Mouse (Mus musculus): ENCODE data around the gene Nhp2. TPM values are rescaled to one million over a fixed set of nuclear protein-coding genes. Genes with fewer than 3 reads are reported as not detected.
"Not testable (repeated sequence)": the region's sequence is repeated elsewhere in the genome, so short reads cannot be mapped to it uniquely, and the experiment has no call there.

Nhp2 gene
- polyA plus RNA-seq, 1 experiment from 2014 or later: 349 TPM

- 89% methylated on average over 4 of the region's 4 CpGs for WGBS
- no peak for DNase-seq (ENCODE audit: low spot score)
These were observed 33.4 kb downstream of the Nhp2 start for GRCm38 (mm10) chr11:51652889-51653418.

GRCm38 (mm10) chr11:51653736-51654135, 34.2 kb downstream of the Nhp2 start:
- DNase-seq (ENCODE audit: low spot score) (no peak), ATAC-seq (replicated peaks; ENCODE audit: low FRiP score) (no peak)
- 75% methylated on average over 6 of the region's 6 CpGs for WGBS
- Histone ChIP-seq H3K4me2 (no peak overlapping the region), H3K9me3 (ENCODE audit: control insufficient read depth, low read length) (no peaks in the 10 kb centered on the region), H3K4me3 (ENCODE audit: low read depth, low read length) (no peak overlapping the region), H3K4me1 (replicated peaks; ENCODE audit: control insufficient read depth, insufficient read depth, low read length) (peaks cover 7% of the 10 kb centered on the region), H3K36me3 (ENCODE audit: control insufficient read depth, insufficient read depth, low read length) (no peaks in the 10 kb centered on the region), H3K27ac (ENCODE audit: low read depth, low read length) (no peak overlapping the region), H3K9ac (ENCODE audit: low read depth, low read length) (no peak overlapping the region), H3K27me3 (replicated peaks; ENCODE audit: control insufficient read depth, insufficient read depth, low read length) (peaks cover 16% of the 10 kb centered on the region)

More at GRCm38 (mm10) chr11:51652889-51653418, 33.4 kb downstream of the Nhp2 start:
- H3K9me3 ChIP-seq (ENCODE audit: control insufficient read depth, low read length): no peaks in the 10 kb centered on the region
- H3K4me3 ChIP-seq (ENCODE audit: low read depth, low read length): no peak overlapping the region
- no peak for ATAC-seq (replicated peaks; ENCODE audit: low FRiP score)
- H3K4me2 ChIP-seq: no peak overlapping the region
- no peaks in the 10 kb centered on the region for H3K36me3 ChIP-seq (ENCODE audit: control insufficient read depth, insufficient read depth, low read length)
- H3K9ac ChIP-seq (ENCODE audit: low read depth, low read length): no peak overlapping the region
- H3K27me3 ChIP-seq (replicated peaks; ENCODE audit: control insufficient read depth, insufficient read depth, low read length): peaks cover 16% of the 10 kb centered on the region
- peaks cover 7% of the 10 kb centered on the region for H3K4me1 ChIP-seq (replicated peaks; ENCODE audit: control insufficient read depth, insufficient read depth, low read length)
- H3K27ac ChIP-seq (ENCODE audit: low read depth, low read length): no peak overlapping the region

- 88% methylated on average over 3 of the region's 3 CpGs for WGBS
These were observed 35.4 kb downstream of the Nhp2 start for GRCm38 (mm10) chr11:51654891-51655290.

DNA sequence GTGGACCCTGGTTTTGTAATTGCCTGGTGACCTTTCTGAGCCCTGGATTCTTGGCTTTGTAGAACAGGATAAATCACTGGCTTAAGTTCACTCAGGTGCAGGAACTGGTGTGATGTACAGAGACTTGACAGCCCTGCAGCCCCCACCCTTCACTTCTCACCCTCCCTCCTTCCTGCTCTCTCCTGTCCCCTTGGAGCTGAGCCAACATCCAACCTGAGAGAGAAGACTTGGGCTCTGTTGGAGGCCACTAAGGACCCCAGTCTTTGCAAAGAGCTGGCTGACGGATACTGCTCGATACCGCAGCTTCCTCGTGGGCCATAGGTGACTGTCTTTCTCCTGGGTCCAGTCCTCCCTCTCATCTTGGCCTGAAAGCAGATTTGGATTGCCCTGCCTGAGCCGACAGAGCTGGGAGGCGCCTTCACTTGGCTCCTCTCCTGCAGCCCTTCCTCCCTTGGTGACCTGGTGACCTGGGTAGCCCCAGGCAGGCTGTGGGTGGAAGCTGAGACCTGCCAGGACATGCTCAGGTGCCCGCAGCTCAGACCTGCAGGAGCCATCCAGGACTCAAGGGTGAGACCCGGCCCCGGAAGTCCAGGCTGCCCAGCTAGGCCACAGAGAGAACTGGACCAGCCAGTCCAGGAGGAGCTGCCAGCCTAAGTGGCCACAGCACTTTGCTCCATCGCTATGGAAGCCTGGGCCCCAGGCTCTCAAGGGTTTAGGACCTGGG, 37.4 kb downstream of the Nhp2 start:
- Histone ChIP-seq H3K4me1 (replicated peaks; ENCODE audit: control insufficient read depth, insufficient read depth, low read length) (no peaks in the 10 kb centered on the region), H3K36me3 (ENCODE audit: control insufficient read depth, insufficient read depth, low read length) (no peaks in the 10 kb centered on the region), H3K4me2 (no peak overlapping the region), H3K4me3 (ENCODE audit: low read depth, low read length) (no peak overlapping the region), H3K9me3 (ENCODE audit: control insufficient read depth, low read length) (no peaks in the 10 kb centered on the region), H3K27me3 (replicated peaks; ENCODE audit: control insufficient read depth, insufficient read depth, low read length) (no peaks in the 10 kb centered on the region), H3K27ac (ENCODE audit: low read depth, low read length) (no peak overlapping the region), H3K9ac (ENCODE audit: low read depth, low read length) (no peak overlapping the region)
- WGBS: 78% methylated on average over 10 of the region's 10 CpGs
- ATAC-seq (replicated peaks; ENCODE audit: low FRiP score): no peak
- no peak for DNase-seq (ENCODE audit: low spot score)

More at GRCm38 (mm10) chr11:51654891-51655290, 35.4 kb downstream of the Nhp2 start:
- peaks cover 5% of the 10 kb centered on the region for H3K4me1 ChIP-seq (replicated peaks; ENCODE audit: control insufficient read depth, insufficient read depth, low read length)
- no peaks in the 10 kb centered on the region for H3K36me3 ChIP-seq (ENCODE audit: control insufficient read depth, insufficient read depth, low read length)
- H3K4me2 ChIP-seq: no peak overlapping the region
- H3K9me3 ChIP-seq (ENCODE audit: control insufficient read depth, low read length): no peaks in the 10 kb centered on the region
- no peak overlapping the region for H3K9ac ChIP-seq (ENCODE audit: low read depth, low read length)
- peaks cover 5% of the 10 kb centered on the region for H3K27me3 ChIP-seq (replicated peaks; ENCODE audit: control insufficient read depth, insufficient read depth, low read length)
- H3K4me3 ChIP-seq (ENCODE audit: low read depth, low read length): no peak overlapping the region
- no peak for DNase-seq (ENCODE audit: low spot score)
- no peak overlapping the region for H3K27ac ChIP-seq (ENCODE audit: low read depth, low read length)
- no peak for ATAC-seq (replicated peaks; ENCODE audit: low FRiP score)

DNA sequence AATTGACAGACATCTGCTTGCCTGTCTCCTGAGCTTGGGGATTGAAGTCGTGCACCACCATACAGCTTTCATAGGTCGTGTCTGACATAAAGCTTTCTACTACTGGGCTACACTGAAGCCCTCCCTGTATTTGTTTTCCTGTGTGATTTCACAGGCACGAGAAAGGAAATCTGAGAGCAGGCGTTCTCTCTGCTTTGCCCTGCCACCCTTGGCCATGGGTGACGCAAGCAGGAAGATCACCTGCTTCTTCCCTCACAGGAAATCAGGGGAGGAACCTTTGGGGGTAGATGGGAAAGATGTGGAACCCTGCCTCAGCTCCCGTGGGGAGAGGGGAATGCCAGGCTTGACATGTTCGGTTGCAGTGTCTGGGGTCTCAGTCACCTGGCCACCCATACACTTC, 38.8 kb downstream of the Nhp2 start:
- Histone ChIP-seq H3K4me3 (ENCODE audit: low read depth, low read length) (no peak overlapping the region), H3K9me3 (ENCODE audit: control insufficient read depth, low read length) (no peaks in the 10 kb centered on the region), H3K4me1 (replicated peaks; ENCODE audit: control insufficient read depth, insufficient read depth, low read length) (no peaks in the 10 kb centered on the region), H3K9ac (ENCODE audit: low read depth, low read length) (no peak overlapping the region), H3K4me2 (no peak overlapping the region), H3K27me3 (replicated peaks; ENCODE audit: control insufficient read depth, insufficient read depth, low read length) (no peaks in the 10 kb centered on the region), H3K36me3 (ENCODE audit: control insufficient read depth, insufficient read depth, low read length) (no peaks in the 10 kb centered on the region), H3K27ac (ENCODE audit: low read depth, low read length) (no peak overlapping the region)
- DNase-seq (ENCODE audit: low spot score) (no peak), ATAC-seq (replicated peaks; ENCODE audit: low FRiP score) (no peak)
- 59% methylated on average over 7 of the region's 7 CpGs for WGBS

GRCm38 (mm10) chr11:51658705-51659104, 39.2 kb downstream of the Nhp2 start:
- no peaks in the 10 kb centered on the region for H3K9me3 ChIP-seq (ENCODE audit: control insufficient read depth, low read length)
- H3K27ac ChIP-seq (ENCODE audit: low read depth, low read length): no peak overlapping the region
- H3K4me3 ChIP-seq (ENCODE audit: low read depth, low read length): no peak overlapping the region
- no peak overlapping the region for H3K9ac ChIP-seq (ENCODE audit: low read depth, low read length)
- no peaks in the 10 kb centered on the region for H3K4me1 ChIP-seq (replicated peaks; ENCODE audit: control insufficient read depth, insufficient read depth, low read length)
- no peak overlapping the region for H3K4me2 ChIP-seq
- no peaks in the 10 kb centered on the region for H3K27me3 ChIP-seq (replicated peaks; ENCODE audit: control insufficient read depth, insufficient read depth, low read length)
- H3K36me3 ChIP-seq (ENCODE audit: control insufficient read depth, insufficient read depth, low read length): no peaks in the 10 kb centered on the region
- 66% methylated on average over 6 of the region's 6 CpGs for WGBS
- no peak for ATAC-seq (replicated peaks; ENCODE audit: low FRiP score)
- no peak for DNase-seq (ENCODE audit: low spot score)

DNA sequence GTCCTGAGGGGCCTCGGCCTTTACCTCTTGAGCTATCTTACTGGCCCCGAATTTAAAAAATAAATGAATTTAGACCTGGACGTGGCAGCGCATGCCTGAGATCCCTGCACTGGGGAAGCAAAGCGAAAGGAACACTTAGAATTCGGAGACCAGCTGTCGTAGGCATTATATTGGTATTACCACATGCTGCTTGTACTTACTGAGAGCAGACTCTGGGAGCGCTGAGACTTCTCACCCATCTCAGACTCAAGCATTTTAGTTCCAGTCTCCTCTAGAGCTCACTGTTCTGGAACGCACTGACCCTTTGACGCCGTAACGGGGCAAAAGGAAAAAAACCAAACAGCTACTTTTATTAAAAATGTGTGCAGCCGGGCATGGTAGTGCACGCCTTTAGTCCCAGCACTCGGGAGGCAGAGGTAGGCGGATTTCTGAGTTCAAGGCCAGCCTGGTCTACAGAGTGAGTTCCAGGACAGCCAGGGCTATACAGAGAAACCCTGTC, 42.4 kb downstream of the Nhp2 start:
- Histone ChIP-seq H3K4me2 (no peak overlapping the region), H3K27me3 (replicated peaks; ENCODE audit: control insufficient read depth, insufficient read depth, low read length) (no peaks in the 10 kb centered on the region), H3K27ac (ENCODE audit: low read depth, low read length) (no peak overlapping the region), H3K4me3 (ENCODE audit: low read depth, low read length) (no peak overlapping the region), H3K9me3 (ENCODE audit: control insufficient read depth, low read length) (no peaks in the 10 kb centered on the region), H3K9ac (ENCODE audit: low read depth, low read length) (no peak overlapping the region), H3K36me3 (ENCODE audit: control insufficient read depth, insufficient read depth, low read length) (no peaks in the 10 kb centered on the region), H3K4me1 (replicated peaks; ENCODE audit: control insufficient read depth, insufficient read depth, low read length) (no peaks in the 10 kb centered on the region)
- 85% methylated on average over 16 of the region's 16 CpGs for WGBS
- DNase-seq (ENCODE audit: low spot score) (no peak), ATAC-seq (replicated peaks; ENCODE audit: low FRiP score) (no peak)

DNA sequence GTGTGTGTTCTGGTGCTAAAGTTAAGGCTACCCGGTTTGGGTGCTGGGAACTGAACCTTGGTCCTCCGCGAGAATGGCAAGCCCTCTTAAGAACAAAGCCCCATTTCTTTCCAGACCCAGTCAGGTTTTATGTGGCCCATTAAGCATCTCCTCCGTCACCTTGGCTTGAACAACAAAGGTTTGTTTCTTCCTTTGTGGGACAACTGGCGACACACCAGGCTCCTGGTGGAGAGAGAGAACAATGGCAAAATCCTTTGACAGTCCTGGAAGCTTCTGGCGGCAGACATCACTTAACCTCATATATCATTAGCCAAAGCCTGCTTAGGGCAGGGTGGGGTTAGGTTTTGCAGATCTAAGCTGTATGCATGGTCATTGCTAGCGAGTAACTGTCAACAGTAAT, 43.1 kb downstream of the Nhp2 start:
- Histone ChIP-seq H3K4me1 (replicated peaks; ENCODE audit: control insufficient read depth, insufficient read depth, low read length) (no peaks in the 10 kb centered on the region), H3K9ac (ENCODE audit: low read depth, low read length) (no peak overlapping the region), H3K4me2 (no peak overlapping the region), H3K4me3 (ENCODE audit: low read depth, low read length) (no peak overlapping the region), H3K27ac (ENCODE audit: low read depth, low read length) (no peak overlapping the region), H3K9me3 (ENCODE audit: control insufficient read depth, low read length) (no peaks in the 10 kb centered on the region), H3K27me3 (replicated peaks; ENCODE audit: control insufficient read depth, insufficient read depth, low read length) (no peaks in the 10 kb centered on the region), H3K36me3 (ENCODE audit: control insufficient read depth, insufficient read depth, low read length) (no peaks in the 10 kb centered on the region)
- WGBS: 77% methylated on average over 7 of the region's 7 CpGs
- DNase-seq (ENCODE audit: low spot score): no peak
- ATAC-seq (replicated peaks; ENCODE audit: low FRiP score): no peak

- H3K27ac ChIP-seq (ENCODE audit: low read depth, low read length); H3K9me3 ChIP-seq (ENCODE audit: control insufficient read depth, low read length); H3K4me1 ChIP-seq (replicated peaks; ENCODE audit: control insufficient read depth, insufficient read depth, low read length); H3K36me3 ChIP-seq (ENCODE audit: control insufficient read depth, insufficient read depth, low read length); DNase-seq (ENCODE audit: low spot score); H3K4me2 ChIP-seq; H3K27me3 ChIP-seq (replicated peaks; ENCODE audit: control insufficient read depth, insufficient read depth, low read length); H3K9ac ChIP-seq (ENCODE audit: low read depth, low read length); H3K4me3 ChIP-seq (ENCODE audit: low read depth, low read length); ATAC-seq (replicated peaks; ENCODE audit: low FRiP score): not testable (repeated sequence)
- 92% methylated on average over 7 of the region's 7 CpGs for WGBS
These were observed 45.2 kb downstream of the Nhp2 start for GRCm38 (mm10) chr11:51664747-51665146.

Data from liver, embryonic 11.5 days (tissue).